Mouse (Mus musculus) inflammation-experienced regulatory T-cells, adult 16 weeks (primary cell): ENCODE measurements around the gene Gm17542. TPM values are rescaled to one million over a fixed set of nuclear protein-coding genes. Genes with fewer than 3 reads are reported as not detected.

Source experiments
- polyA plus RNA-seq: library from polyadenylated mRNA; unstranded; fragments of 100-300 nt; shearing (Covaris generic); gene quantifications from one replicate; pipeline ENCODE4 v1.2.1, GENCODE M21; 2017

Gene Gm17542
- polyA plus RNA-seq = not detected

DNA sequence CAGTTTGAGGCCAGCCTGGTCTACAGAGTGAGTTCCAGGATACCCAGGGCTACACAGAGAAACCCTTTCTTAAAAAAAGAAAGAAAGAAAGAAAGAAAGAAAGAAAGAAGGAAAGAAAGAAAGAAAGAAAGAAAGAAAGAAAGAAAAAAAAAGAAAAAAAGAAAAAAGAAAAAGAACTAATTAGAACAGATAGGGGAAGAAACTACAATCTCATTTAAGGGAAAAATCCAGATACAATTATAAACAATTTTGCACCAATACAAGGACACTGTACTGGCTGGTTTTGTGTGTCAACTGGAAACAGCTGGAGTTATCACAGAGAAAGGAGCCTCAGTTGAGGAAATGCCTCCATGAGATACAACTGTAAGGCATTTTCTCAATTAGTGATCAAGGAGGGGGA is at the start of gene Gm17542:
TSS of gene Gm17542 (minus strand) at position 101 of the 400 bp plus-strand sequence.

DNA sequence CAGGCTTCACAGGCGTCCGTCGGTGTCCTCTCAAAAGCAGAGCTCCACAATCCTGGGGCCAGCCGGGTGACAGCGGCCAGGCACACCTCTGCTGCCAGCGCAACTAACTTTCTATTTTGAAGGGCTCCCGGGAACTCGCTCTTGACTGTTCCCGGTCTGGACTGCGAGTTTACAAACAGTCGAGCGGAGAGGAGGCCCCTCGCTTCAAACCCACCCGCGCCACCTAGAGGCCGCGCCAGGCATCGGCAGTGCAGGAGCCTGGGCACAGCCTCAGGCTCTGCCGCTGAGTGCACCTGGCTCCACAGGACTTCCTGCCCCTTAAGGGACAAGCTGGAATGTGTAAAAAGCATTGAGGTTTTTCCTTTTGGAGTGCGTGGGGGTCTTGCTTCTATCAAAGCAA is 42.5 kb downstream of the Gm17542 start, which contains the start of gene Edar:
TSS of gene Edar (minus strand) at position 122 of the 400 bp plus-strand sequence.

Other genes starting within 250 kb of the Gm17542 start
- gene Ccdc138, start 220.3 kb downstream of the Gm17542 start, polyA plus RNA-seq = 3.7 TPM
- gene Edar, start 42.6 kb downstream of the Gm17542 start, polyA plus RNA-seq = not detected
- not detected for gene Sh3rf3, start 95.1 kb upstream of the Gm17542 start, polyA plus RNA-seq